Mouse (Mus musculus) sigmoid colon, adult 10 weeks (tissue): ENCODE results near the gene 3110082J24Rik. TPM values are rescaled to one million over a fixed set of nuclear protein-coding genes. Genes with fewer than 3 reads are reported as not detected.

Experiments used
- polyA plus RNA-seq: library from polyadenylated mRNA; stranded (reverse); fragments of 350-450 nt; fragmentation: Illumina TruSeq; extraction: RNeasy Lipid Tissue Mini Kit (QIAGEN cat#74804); gene quantifications from one replicate; pipeline ENCODE4 v1.2.3, GENCODE M21; 2014; ENCODE audit warnings: low read depth, low replicate concordance

The 3110082J24Rik gene
- polyA plus RNA-seq: not detected

DNA sequence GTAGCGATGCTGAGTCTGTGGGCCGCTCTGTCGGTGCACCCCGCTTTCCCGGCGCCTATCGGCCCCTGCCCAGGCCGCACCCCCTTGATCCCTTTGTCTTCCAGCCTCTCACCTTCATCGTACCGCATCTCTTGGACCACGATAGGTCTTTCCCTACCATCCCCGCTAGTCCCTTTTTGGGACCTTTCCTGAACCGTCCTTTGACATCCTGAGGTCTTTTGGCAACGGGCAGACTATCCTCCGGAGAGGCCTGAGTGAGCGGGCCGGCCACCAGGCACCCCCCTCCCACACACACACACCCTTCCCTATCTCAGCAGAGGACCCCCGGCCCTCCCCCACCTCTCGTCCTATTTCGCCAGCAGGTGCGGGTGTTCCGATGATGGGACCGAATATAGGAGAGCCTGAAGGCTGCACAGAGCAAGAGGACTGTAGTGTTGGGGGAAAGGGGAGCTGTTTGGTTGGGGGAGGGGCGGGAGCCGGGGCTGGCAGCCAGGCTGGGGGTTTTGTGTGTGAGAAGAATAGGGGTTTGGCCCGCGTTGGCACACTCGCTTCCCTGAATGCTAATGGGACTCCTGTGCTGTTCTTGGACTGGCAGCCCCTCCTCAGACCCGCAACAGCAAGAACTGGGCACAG, at the start of gene 3110082J24Rik:
3110082J24Rik (minus strand) TSS at position 419 of the 633 bp plus-strand sequence.

DNA sequence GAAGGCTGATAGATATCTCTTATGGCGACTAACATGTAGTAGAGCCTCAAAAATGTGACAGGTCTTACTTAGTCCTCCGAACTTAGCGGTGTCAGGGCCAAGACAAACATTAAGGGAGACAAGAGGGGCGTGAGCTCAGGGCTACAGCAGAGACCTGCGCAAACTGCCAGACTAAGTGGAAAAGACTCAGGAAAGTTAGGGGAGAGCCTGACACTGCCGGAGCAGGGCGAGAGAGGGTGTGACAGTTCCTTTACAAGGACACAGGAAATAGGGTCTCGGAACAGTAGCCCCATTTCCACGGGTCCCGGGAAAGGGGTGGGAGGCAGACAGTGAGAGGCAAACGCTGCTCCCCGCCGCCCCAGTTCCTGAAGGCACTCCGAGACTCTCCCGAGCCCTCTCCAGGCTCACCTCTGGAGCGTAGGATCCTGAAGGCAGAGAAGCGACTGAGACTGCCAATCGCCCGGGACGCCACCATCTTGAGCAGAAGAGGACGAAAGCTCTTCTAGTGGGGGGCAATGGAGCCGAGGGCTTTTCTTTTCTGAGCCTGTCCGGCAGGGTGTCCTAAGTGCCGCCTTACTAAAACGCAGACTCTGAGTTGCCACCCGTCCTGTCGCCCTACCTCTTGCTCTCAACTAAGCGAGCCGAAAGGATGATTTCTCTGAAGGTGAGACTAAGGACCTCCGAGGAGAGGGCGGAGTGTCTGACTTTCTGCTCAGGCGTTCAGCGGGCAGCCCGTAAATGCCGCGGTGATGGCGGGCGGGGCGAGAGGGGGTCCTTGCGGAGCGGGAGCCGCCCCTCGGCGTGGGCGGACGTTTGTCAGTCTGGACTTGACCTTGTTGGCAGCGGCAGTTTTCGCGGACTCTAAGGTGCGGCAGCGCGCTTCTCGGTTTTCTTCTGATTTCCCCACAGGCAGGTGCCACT, 48.8 kb upstream of the 3110082J24Rik start, which contains the start of the genes Hadha and Hadhb:
Hadha (minus strand) TSS at position 689 of the 921 bp plus-strand sequence.
Hadhb (plus strand) TSS at position 775 of the 921 bp plus-strand sequence.

DNA sequence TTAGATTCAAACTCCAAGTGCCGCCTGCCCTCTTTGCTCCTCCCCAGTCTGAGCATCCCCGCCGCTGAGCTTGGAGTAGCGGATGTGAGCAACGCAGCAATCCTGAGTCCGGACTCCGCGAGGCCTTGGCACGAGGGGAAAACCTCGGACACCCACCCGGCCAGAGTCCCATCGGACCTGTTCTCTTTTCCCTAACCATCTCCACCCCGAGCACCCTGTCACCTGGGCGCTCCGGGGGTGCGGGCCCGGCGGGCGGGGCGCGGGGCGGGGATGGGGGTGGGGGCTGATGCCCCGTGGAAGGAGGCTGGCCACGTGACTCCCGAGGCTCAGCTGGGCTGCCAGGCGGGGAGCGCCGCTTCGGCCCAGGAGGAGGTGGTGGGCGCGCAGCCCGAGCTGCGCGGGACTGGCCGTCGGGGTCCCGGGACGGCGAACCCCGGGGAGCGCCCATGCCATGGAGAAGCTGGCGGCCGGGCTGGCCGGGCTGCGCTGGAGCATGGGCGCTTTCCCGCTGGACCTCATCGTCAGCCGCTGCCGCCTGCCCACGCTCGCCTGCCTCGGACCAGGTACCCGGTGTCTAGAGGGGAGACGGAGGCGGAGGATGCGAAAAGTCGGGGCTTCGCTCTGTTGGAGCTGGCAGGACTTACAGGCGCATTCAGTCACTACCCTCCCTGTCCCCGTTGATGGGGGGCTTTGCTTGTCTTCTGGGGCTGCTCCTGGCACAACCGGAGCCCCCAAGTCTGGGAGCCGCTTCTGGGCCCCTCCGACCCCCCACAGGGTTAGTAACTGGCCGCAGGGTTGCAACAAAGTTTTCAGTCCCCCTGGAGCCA, 832 bp downstream of the 3110082J24Rik start, which contains the start of gene Garem2:
Garem2 (plus strand) TSS at position 321 of the 827 bp plus-strand sequence.

DNA sequence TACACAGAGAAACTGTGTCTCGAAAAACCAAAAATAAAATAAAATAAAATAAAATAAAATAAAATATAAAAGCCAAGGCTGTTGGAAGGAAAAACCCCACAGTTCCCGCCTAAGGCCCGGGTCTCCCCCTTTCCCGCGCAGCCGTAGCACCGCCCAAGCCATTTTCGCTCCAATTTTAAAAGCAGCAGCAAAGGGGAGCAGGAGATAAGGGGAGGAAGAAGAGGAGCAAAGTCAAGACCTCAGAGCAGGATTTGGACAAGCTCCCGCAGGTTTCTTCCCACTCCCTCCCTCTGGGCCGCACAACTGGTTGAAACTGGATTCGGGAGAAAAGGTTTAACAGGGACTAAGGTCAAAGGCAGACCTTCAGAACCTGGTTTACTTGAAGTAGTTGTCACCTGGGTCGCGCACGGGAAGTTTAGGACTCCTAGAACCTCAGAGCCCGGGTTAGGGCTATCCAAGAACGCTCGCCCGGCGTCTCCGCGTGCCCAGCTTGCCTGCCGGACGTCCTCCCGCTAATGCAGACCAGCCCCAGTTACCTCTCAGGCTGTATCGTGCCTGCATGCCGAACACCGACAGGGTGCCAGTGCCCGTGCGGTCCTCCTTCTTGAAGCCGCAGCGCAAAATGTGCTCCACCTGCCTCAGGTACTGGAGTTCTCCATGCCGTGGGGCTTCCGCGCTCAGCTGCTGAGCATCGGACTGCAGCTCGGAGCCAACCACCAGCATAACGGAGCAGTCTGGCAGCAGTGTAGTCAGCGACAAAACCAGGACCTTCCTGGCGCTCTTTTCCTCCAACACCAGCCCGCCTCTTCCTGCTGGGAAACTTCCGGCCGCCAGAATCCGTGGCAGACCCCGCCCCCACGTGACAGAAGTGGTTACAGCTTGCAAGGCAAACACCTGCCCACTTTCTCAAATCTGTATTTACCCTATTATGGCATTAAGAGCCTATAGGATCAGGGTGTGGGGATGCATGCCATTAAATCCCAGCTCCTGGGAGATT, 32.8 kb downstream of the 3110082J24Rik start, which contains the start of gene Tyms:
Tyms (minus strand) TSS at position 793 of the 997 bp plus-strand sequence.

Other genes starting within 250 kb of the 3110082J24Rik start
- gene Il6, start 93.0 kb downstream of the 3110082J24Rik start, polyA plus RNA-seq: not detected
- 36.4 TPM for gene Tyms, start 32.5 kb downstream of the 3110082J24Rik start, polyA plus RNA-seq
- not detected for gene Garem2, start 925 bp downstream of the 3110082J24Rik start, polyA plus RNA-seq
- gene Hadha, start 49.1 kb upstream of the 3110082J24Rik start, polyA plus RNA-seq: 189 TPM
- 759 TPM for gene Hadhb, start 49.2 kb upstream of the 3110082J24Rik start, polyA plus RNA-seq
- not detected for gene Adgrf3, start 99.6 kb upstream of the 3110082J24Rik start, polyA plus RNA-seq
- 97.4 TPM for gene Selenoi, start 126.5 kb upstream of the 3110082J24Rik start, polyA plus RNA-seq
- 1.0 TPM for gene Drc1, start 175.3 kb upstream of the 3110082J24Rik start, polyA plus RNA-seq